Mouse (Mus musculus) urinary bladder, postnatal 4 days (tissue): ENCODE data around the gene Hist1h3c.
"Not testable (repeated sequence)": the region's sequence is repeated elsewhere in the genome, so short reads cannot be mapped to it uniquely, and the experiment has no call there.

ENCODE experiments used
- DNase-seq, 2 experiments: peaks; one replicate each; pipeline ENCODE4 v3.0.0; 2021 to 2022; ENCODE audit warnings: low spot score in 2 of 2

Hist1h3c gene

DNA sequence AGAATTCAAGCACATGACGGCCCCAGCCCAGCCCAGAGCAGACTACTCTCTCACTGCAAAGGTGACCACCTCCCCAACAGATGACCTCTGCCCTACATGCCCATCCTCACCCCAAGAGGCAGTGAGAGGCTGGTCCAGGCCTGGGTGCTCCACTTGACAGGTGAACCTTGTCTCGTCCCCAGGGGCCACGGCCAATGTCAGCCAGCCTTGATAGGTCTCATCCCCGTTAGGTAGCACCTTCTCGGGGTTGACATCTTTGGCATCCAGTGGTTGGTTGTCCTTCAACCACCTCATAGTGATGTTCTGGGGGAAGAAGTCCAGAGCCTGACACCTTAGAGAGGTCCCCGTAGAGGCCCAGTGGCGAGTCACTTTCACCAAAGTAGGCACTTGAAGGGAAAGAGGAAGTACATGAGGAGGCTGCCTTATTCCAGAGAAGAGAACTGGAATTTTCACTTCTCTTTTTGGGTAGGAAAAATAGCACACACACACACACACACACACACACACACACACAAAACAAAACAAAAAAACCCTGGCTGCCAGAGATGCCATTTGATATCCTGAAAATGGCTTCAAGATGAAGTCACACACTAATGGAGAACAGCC, 39.5 kb downstream of the Hist1h3c start:
- no peak for DNase-seq

DNA sequence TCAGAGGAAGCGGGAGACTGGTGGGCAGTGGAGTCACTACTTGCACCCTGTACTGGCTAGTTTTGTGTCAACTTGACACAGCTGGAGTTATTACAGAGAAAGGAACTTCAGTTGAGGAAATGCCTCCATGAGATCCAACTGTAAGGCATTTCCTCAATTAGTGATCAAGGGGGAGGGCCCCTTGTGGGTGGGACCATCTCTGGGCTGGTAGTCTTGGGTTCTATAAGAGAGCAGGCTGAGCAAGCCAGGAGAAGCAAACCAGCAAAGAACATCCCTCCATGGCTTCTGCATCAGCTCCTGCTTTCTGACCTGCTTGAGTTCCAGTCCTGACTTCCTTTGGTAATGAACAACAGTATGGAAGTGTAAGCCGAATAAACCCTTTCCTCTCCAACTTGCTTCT, 42.6 kb downstream of the Hist1h3c start:
- not testable (repeated sequence) for DNase-seq

DNA sequence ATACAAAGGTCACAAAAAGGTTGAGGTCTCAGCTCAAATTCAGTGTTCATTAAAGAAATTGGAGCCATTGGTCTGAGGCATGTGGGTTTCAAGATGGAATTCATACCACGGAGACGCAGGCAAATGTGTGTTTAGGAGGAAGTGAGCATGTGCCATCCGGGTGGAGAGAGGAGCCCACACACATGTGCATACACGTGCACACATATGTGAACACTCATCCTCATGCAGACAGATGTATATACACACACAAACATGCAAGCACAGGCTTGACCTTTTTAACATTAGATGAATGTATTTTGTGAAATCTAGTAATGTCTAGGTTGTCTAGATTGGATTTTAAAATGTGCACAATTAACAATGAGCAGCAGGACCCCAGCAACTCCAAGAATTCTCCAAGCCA, 43.2 kb downstream of the Hist1h3c start:
- DNase-seq, result no peak

DNA sequence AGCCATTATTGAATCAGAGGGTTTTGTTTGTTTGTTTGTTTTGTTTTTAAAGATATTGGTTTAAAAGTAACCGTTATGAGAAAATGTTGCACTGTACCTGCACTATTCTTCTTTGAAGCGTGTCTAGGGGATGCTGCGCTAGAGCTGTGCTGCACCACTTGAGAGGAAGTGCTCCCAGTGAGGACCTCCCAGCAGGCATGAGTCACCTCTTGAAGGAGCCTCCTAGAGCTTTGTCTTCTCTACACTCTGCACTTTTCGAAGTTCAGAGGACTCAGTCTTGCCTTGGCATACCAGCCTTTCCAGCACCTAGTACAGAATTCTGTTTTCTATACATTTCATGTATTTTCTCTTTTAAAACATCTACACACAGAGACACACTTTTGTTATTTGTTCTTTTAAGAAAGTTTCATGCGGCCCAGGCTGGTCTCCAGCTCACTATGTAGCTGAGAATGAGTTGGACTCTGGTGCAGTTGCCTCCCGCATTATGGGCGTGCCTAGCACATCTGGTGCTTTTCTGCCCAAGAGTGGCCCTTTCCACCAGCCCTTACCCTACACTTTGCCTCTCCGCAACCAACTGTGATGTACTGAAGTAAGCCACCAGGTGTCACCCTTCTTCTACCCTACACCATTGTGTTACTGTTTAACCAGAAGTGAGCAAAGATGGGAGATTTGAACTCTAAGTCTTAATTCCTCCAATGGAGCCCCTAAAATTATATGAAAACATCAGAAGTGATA, 44.4 kb downstream of the Hist1h3c start:
- DNase-seq, result peak in 1 of 2 experiments; percentile 66

DNA sequence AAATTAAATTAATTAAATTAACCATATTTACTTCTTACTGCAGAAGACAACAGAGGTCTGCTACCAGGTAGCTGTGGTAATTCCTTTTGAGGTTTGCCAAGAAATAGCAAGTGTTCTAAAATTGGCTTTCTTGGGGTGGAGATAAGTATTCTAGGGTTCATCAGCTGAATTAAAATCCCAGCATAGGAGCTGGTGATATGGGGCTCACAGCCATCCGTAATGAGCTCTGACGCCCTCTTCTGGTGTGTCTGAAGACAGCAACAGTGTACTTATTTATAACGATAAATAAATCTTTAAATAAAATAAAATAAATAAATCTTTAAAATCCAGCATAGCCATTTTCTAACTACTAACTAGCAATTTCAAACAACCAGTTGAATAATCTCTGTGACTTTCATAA, 45.6 kb downstream of the Hist1h3c start:
- DNase-seq, result no peak

DNA sequence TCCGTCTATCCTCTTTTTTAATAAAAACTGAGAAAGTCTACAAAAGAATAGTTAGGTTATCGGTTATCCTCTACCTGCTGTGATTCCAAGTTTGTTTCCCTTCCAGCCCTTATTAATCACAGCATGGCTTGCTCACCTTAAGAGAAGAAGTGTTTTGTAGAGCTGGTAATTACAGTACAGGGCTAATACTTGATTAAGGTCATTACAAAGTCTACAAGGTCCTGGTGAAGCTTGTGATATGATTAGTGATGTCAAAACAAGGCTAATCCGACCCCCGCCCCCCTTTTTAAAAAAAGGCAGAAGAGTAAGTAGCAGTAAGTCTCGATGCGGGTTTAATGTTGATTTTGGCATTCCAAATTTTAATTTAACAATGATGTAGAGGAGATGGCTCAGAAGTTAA, 46.4 kb downstream of the Hist1h3c start:
- no peak for DNase-seq

DNA sequence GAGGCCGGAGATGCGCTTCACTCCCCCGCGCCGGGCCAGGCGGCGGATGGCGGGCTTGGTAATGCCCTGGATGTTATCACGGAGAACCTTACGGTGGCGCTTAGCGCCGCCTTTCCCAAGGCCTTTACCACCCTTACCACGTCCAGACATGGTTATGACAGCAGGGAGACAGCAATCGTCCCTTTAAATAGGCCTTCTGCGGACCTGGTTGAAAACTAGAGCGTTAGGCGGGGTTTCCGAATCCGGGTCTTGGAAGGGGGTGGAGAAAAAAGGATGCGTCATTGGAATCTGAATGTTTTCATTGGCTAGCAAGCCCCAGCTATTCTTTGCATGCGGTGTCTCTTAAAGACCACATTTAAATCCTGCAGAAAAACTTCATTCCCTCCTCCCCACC, 47.1 kb downstream of the Hist1h3c start, which contains the start of gene Hist1h4c:
Gene Hist1h4c (minus strand): TSS at position 155 of the 394 bp plus-strand sequence.
- peak; percentile 97 for DNase-seq

DNA sequence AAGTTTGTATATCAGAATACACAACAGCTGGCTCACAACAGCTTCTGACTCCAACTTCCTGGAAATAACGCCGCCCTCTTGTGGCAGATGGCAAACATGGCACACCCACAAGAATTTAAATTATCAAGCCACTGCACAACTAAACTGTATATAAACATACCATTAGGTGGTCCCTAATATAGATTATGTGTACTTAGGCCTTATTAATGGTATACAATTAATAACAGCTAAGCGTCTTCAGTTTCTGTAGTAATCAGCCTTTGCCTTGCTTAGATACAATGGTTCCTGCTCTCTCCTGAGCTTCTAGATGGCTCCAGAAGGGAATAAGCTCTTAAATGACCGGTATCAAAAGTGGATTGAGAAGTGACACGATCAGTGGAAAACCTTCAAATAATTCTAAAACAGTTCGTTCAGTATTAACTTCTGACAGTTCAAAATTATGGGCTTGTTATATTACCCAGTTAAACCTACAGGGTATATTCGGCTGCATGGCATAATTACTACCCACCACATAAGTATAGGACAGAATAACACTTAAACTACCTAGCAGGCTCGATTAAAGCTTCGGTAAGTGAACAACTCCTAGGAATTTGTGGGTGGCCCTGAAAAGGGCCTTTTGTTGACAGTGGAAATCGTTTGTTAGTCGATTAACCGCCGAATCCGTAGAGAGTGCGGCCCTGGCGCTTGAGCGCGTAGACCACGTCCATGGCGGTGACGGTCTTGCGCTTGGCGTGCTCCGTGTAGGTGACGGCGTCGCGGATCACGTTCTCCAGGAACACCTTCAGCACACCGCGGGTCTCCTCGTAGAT, 47.7 kb downstream of the Hist1h3c start:
- no peak for DNase-seq

DNA sequence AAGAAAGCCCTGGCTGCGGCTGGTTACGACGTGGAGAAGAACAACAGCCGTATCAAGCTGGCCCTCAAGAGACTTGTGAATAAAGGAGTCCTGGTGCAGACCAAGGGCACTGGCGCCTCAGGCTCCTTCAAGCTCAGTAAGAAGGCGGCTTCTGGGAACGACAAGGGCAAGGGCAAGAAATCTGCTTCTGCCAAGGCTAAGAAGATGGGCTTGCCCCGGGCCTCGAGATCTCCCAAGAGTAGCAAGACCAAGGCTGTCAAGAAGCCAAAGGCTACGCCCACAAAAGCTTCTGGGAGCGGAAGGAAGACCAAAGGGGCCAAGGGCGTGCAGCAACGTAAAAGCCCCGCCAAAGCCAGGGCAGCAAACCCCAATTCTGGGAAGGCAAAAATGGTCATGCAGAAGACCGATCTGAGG, 49.3 kb downstream of the Hist1h3c start:
- no peak for DNase-seq

DNA sequence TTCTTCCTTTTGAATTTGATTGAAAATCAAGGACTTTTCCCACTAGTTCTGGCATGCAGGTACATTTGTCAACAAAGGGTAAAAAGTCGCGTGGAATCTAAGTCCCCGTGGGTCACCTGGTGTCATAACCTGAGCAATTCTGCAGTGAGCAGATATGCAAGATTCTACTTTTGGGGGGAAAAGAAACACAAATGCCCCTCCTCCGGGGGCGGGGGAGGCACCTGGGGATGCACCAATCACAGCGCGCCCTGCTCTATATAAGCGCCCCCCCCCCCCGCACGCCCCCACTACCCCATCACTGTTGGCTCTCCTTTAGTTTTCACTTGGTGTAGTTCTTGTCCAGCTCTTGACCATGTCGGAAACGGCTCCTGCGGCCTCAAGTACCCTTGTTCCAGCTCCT, 49.9 kb downstream of the Hist1h3c start, which contains the start of gene Hist1h1t:
Gene Hist1h1t (plus strand): TSS at position 301 of the 400 bp plus-strand sequence.
- no peak for DNase-seq
